Mouse (Mus musculus) heart, postnatal 0 days (tissue): ENCODE measurements around the gene Fam129a. TPM values are rescaled to one million over a fixed set of nuclear protein-coding genes. Genes with fewer than 3 reads are reported as not detected.

ENCODE experiments used
- ATAC-seq: fragments of 200-750 bp; cut with Nextera tagmentation; 2 replicates; pipeline ENCODE4 v1.8.0; 2017; ENCODE audit warnings: low read depth, moderate number of reproducible peaks, moderate library complexity; ENCODE audit not compliant: insufficient read depth
- DNase-seq: peaks from one replicate; pipeline ENCODE4 v3.0.0-alpha.2; 2016; ENCODE audit warnings: low spot score
- H3K27ac ChIP-seq: fragments of 300-500 bp; sonication (generic); 2 replicates; pipeline ENCODE4 v1.5.1; 2014; ENCODE audit warnings: low read depth, mild to moderate bottlenecking
- H3K27me3 ChIP-seq: fragments of 300-500 bp; sonication (generic); 2 replicates; pipeline ENCODE4 v1.6.1; 2014; ENCODE audit warnings: low read length, mixed read lengths; ENCODE audit not compliant: control insufficient read depth, insufficient read depth
- H3K36me3 ChIP-seq: fragments of 300-500 bp; sonication (generic); replicated peaks from 2 replicates; pipeline ENCODE4 v1.6.1; 2014; ENCODE audit warnings: low read length, mixed read lengths; ENCODE audit not compliant: control insufficient read depth, insufficient read depth
- H3K4me1 ChIP-seq: fragments of 300-500 bp; sonication (generic); 2 replicates; pipeline ENCODE4 v1.6.1; 2014; ENCODE audit warnings: antibody characterized with exemption; ENCODE audit not compliant: control insufficient read depth, insufficient read depth
- H3K4me2 ChIP-seq: fragments of 300-500 bp; sonication (generic); 2 replicates; pipeline ENCODE4 v1.6.1; 2014; ENCODE audit warnings: low read depth, mild to moderate bottlenecking, low read length, moderate library complexity
- H3K4me3 ChIP-seq: fragments of 300-500 bp; sonication (generic); 2 replicates; pipeline ENCODE4 v1.5.1; 2014; ENCODE audit warnings: low read depth, low read length
- H3K9ac ChIP-seq: fragments of 300-500 bp; sonication (generic); replicated peaks from 2 replicates; pipeline ENCODE4 v1.6.1; 2014; ENCODE audit warnings: low read depth, low read length, mixed read lengths
- H3K9me3 ChIP-seq: fragments of 300-500 bp; sonication (generic); replicated peaks from 2 replicates; pipeline ENCODE4 v1.6.1; 2016; ENCODE audit warnings: low read length; ENCODE audit not compliant: control insufficient read depth
- CTCF ChIP-seq: IDR thresholded peaks from 2 replicates; pipeline ENCODE4 v1.5.1; 2016; ENCODE audit warnings: antibody characterized with exemption, control low read depth, low read depth
- EP300 ChIP-seq: IDR thresholded peaks from 2 replicates; pipeline ENCODE4 v1.6.1; 2016; ENCODE audit warnings: antibody characterized with exemption, low read depth
- WGBS: fragments of 180-500 bp; shearing (Covaris S2); extraction: QIAGEN DNeasy Blood & Tissue Kit; methylation state at CpG from one replicate; pipeline ENCODE4 v1.1.7; 2014; 5-methylcytosine and 5-hydroxymethylcytosine counted together
- polyA plus RNA-seq: library from polyadenylated mRNA; unstranded; fragments of >200 nt; fragmentation: Nextera tagmentation; extraction: Ambion mirVana; gene quantifications from 2 replicates; pipeline ENCODE4 v1.2.1, GENCODE M21; 2015
- total RNA-seq: library from RNA; depleted of rRNA; stranded (reverse); fragments of >200 nt; gene quantifications from 2 replicates; pipeline ENCODE4 v1.2.3, GENCODE M21; 2014; ENCODE audit warnings: low replicate concordance

The Fam129a gene
- total and polyA plus RNA-seq, 2 experiments from 2014 or later = 14.1 to 64.3 TPM

- TF ChIP-seq EP300 (no peak), CTCF (no peak)
- H3K9ac ChIP-seq = no peak overlapping the region
- no peaks in the 10 kb centered on the region for H3K4me1 ChIP-seq
- no peaks in the 10 kb centered on the region for H3K36me3 ChIP-seq
- no peaks in the 10 kb centered on the region for H3K27me3 ChIP-seq
- H3K27ac ChIP-seq = no peak overlapping the region
- WGBS = 68% methylated on average over 8 of the region's 8 CpGs
- H3K4me2 ChIP-seq = no peak overlapping the region
- no peak overlapping the region for H3K4me3 ChIP-seq
- no peak for ATAC-seq
- no peak for DNase-seq
- H3K9me3 ChIP-seq = no peaks in the 10 kb centered on the region
These were observed 21.9 kb upstream of the Fam129a start for GRCm38 (mm10) chr1:151548896-151549610.

- Histone ChIP-seq H3K9ac (no peak overlapping the region), H3K27me3 (no peaks in the 10 kb centered on the region), H3K27ac (no peak overlapping the region), H3K4me3 (no peak overlapping the region), H3K9me3 (no peaks in the 10 kb centered on the region), H3K4me2 (no peak overlapping the region), H3K36me3 (no peaks in the 10 kb centered on the region), H3K4me1 (no peaks in the 10 kb centered on the region)
- 70% methylated on average over 7 of the region's 7 CpGs for WGBS
- no peak for TF ChIP-seq CTCF
- TF ChIP-seq EP300 = no peak
- no peak for ATAC-seq
- DNase-seq = peak; percentile 23
These were observed 21.2 kb upstream of the Fam129a start for GRCm38 (mm10) chr1:151549794-151550193.

GRCm38 (mm10) chr1:151550587-151551479, 20.2 kb upstream of the Fam129a start:
- ATAC-seq = no peak
- Histone ChIP-seq H3K27me3 (no peaks in the 10 kb centered on the region), H3K9ac (no peak overlapping the region), H3K36me3 (no peaks in the 10 kb centered on the region), H3K4me3 (no peak overlapping the region), H3K27ac (no peak overlapping the region), H3K9me3 (no peaks in the 10 kb centered on the region), H3K4me2 (no peak overlapping the region), H3K4me1 (no peaks in the 10 kb centered on the region)
- no peak for DNase-seq
- 60% methylated on average over 19 of the region's 19 CpGs for WGBS
- no peak for TF ChIP-seq CTCF
- TF ChIP-seq EP300 = no peak

GRCm38 (mm10) chr1:151560536-151560935, 10.4 kb upstream of the Fam129a start:
- 52% methylated on average over 11 of the region's 11 CpGs for WGBS
- Histone ChIP-seq H3K9ac (no peak overlapping the region), H3K9me3 (no peaks in the 10 kb centered on the region), H3K36me3 (no peaks in the 10 kb centered on the region), H3K27ac (no peak overlapping the region), H3K4me3 (no peak overlapping the region), H3K4me2 (no peak overlapping the region), H3K4me1 (no peaks in the 10 kb centered on the region), H3K27me3 (no peaks in the 10 kb centered on the region)
- ATAC-seq (no peak), DNase-seq (no peak)
- TF ChIP-seq CTCF = no peak
- no peak for TF ChIP-seq EP300

- DNase-seq = no peak
- ATAC-seq = no peak
- Histone ChIP-seq H3K36me3 (no peaks in the 10 kb centered on the region), H3K27me3 (no peaks in the 10 kb centered on the region), H3K4me2 (no peak overlapping the region), H3K4me1 (no peaks in the 10 kb centered on the region), H3K27ac (no peak overlapping the region), H3K9ac (no peak overlapping the region), H3K9me3 (no peaks in the 10 kb centered on the region), H3K4me3 (no peak overlapping the region)
- TF ChIP-seq EP300 (no peak), CTCF (no peak)
- WGBS = 64% methylated on average over 5 of the region's 5 CpGs
These were observed 7.6 kb upstream of the Fam129a start for GRCm38 (mm10) chr1:151563401-151563800.
